Mouse (Mus musculus) sigmoid colon, adult 10 weeks (tissue): ENCODE data around the gene Ctnnbl1. TPM values are rescaled to one million over a fixed set of nuclear protein-coding genes. Genes with fewer than 3 reads are reported as not detected.

Experiments used
- polyA plus RNA-seq: library from polyadenylated mRNA; stranded (reverse); fragments of 350-450 nt; fragmentation: Illumina TruSeq; extraction: RNeasy Lipid Tissue Mini Kit (QIAGEN cat#74804); gene quantifications from one replicate; pipeline ENCODE4 v1.2.3, GENCODE M21; 2014; ENCODE audit warnings: low read depth, low replicate concordance

Gene Ctnnbl1
- 1.5 TPM for polyA plus RNA-seq

GRCm38 (mm10) chr2:157736854-157737850 is at the start of gene Ctnnbl1:
Gene Ctnnbl1 (plus strand): TSS chr2:157737401.

GRCm38 (mm10) chr2:157914105-157914764 is 177.0 kb downstream of the Ctnnbl1 start, which contains the start of gene Vstm2l:
Gene Vstm2l (plus strand): TSS chr2:157914653.

Other genes with a start within 250 kb of the Ctnnbl1 start
- 3.2 TPM for gene Nnat, start 177.3 kb upstream of the Ctnnbl1 start, polyA plus RNA-seq
- gene Blcap, start 166.1 kb upstream of the Ctnnbl1 start, polyA plus RNA-seq: 36.5 TPM
- not detected for gene Vstm2l, start 177.3 kb downstream of the Ctnnbl1 start, polyA plus RNA-seq